Mouse (Mus musculus) cerebellum, adult 18-20 months (tissue): Measurements from ENCODE around the gene Hipk2.
A peak's percentile ranks its signal among the peaks of the same experiment; 100 is the strongest.

ENCODE experiments used
- DNase-seq, 2 experiments: peaks; one replicate each; pipeline ENCODE4 v3.0.0; 2021

Hipk2 gene

GRCm38 (mm10) chr6:38876071-38876911, at the start of gene Hipk2:
Gene Hipk2 (minus strand): TSS chr6:38876165.
- DNase-seq: peak; percentile 64 to 83

DNA sequence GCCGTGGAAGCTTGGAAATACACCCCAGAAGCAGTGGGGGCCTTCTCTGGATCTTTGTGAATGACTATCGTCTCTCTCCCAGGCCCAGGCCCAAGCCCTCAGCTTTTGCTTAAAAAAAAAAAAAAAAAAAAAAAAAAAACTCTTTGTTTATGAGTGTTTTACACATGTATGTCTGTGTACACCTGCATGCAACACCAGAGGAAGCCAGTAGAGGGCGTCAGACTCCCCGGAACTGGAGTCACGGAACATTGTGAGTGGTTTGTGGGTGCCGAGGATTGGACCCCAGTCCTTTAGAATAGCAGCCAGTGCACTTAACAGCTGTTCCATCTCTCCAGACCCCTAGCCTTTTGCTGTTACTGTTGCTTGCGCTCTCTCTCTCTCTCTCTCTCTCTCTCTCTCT, 49.8 kb upstream of the Hipk2 start:
- DNase-seq: no peak

DNA sequence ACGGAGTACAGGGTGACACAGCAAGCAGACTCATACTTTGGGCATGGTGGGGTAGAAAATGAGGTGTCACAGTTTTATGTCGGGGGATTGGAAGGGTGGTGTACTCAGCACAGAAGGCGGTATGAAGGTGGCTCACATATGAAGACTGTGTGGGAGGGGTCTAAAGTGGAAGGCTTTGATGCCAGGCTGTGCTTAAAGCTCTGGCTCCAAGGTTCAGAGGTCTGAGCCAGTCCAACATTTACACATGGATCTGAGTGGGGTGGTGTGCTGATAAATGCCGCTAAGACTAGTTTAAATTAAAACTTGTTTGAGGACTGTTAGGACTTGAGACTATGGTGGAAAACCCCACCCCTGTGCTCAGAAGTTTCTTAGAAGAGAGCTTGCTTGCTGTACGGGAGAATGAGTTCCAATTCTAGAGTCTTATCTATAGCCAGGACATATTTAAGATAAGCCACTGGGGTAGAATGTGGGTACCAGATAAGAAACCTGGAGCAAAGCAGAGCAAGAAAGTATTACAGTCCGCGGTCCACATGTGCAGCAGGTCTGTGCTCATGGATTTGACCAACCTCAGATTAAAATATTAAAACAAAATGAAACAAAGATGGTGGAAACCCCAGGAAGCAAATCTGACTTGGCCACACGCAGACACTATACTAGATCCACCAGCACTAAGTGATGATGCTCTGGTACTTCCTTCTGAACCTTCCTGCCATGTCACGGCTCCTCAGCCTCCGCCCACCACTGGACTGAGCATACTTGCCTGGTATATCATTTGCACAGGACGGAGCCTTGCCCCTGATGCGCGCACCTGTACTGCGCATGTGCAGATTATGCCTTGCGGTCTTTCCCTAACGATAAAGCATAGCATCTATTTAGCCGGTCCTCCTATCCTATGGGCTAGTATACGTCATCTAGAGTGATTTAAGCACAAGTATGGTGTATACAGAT, 48.2 kb upstream of the Hipk2 start:
- DNase-seq: no peak

DNA sequence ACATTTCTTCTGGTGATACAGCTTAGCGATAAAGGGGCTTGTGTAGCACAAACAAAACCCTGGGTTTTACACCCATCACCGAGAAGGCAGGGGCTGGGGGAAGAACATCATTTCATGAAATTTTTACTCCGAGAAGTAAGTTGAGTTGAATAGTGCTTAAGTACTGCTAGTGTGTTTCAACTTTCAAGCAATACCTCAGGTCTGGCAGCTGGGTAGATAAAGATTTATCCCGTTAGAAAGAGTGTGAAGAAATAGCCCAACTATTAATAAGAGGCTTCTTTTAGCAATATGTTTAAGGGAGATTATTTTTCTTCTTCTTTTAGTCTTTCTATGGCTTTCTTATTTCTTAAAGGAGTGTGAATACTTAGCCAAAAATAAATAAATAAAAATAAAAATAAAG, 47.5 kb upstream of the Hipk2 start:
- no peak for DNase-seq

- DNase-seq: no peak
Observed at GRCm38 (mm10) chr6:38922517-38922916, 46.6 kb upstream of the Hipk2 start.

- DNase-seq: no peak
Observed at GRCm38 (mm10) chr6:38921810-38922116, 45.8 kb upstream of the Hipk2 start.

GRCm38 (mm10) chr6:38921095-38921809, 45.3 kb upstream of the Hipk2 start:
- no peak for DNase-seq

- no peak for DNase-seq
Observed at GRCm38 (mm10) chr6:38920141-38920540, 44.2 kb upstream of the Hipk2 start.

DNA sequence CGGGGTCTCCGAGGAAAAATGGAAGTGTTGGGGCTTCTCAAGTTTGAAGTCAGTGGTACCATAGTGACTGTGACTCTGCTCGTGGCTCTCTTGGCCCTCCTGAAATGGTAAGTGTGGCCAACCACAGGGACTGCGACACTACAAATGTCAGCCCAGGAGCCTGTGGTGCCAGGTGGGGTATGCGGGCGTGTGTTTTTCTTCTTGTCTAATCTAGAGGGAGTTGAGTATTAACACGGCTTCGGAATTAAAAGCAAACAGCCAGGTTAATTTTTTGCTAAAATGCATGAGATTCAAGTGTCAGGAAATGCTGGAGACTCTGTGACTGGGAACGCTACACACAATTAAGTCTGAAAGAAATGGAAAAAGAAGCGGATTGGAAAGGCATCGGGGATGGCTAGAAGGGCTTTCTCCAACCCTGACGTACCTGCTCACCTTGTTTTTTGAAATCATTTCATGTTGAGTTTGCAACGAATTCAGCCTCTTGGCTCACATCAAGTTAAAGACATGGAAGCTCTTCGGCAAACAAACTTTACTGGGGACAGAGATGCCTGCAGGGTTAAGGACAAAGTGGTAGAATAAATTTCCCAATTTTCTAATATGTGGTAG, 43.3 kb upstream of the Hipk2 start:
- no peak for DNase-seq

DNA sequence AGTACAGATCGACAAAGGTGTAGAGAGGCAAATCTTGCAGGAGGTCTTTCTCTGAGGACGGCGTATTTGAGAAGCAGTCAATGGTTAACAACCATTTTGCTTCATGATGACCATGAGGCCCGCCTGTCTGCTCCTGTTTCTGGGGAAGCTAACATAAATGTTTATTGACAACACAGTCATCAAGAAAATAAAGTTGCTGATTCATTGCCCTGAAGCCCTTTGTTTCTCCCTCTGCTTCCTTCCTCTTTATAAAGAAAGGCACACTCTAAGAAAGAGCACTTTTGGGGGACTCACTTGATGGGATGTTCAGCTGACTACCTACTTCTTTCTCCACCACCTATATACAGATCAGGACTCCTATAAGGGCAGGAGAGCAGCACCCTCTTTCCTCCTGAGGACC, 42.8 kb upstream of the Hipk2 start:
- DNase-seq: no peak

DNA sequence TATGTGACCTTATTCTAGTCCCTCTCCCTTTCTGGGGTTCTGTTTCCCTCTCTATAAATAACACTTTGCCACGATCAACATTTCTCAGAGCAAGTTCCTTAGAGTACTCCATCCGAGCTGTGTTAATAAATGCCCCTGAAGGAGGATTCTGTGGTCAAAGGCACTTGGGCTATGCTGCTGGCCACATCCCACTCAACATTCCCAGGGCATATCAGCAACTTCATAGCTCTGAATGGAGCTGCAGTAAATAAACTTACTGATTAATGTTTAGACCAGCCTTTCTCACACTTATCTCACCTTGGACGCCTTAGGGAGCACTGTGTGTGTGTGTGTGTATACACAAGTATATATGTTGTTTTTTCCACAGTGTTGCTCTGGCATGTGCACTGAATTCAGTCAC, 41.5 kb upstream of the Hipk2 start:
- DNase-seq: no peak

- no peak for DNase-seq
Observed at GRCm38 (mm10) chr6:38916571-38916970, 40.6 kb upstream of the Hipk2 start.

DNA sequence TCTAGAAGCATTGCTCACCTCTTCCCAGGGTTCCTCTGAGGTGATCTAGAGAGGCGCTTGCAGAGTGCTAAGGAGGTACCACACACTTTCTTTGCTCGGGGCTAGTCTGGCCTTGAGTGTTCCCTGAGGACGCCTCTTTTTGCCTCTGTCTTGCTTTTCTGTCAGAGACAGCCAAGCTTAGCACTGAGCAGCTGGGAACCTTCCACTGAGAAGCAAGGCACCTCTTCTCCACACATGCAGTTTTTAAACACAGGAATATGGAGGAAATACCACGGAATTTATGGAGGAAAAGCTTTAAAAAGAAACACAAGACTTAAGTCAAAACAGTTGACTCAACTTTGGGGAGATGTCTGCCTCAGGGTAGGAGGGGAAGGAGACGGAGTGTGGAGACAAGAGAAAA, 39.8 kb upstream of the Hipk2 start:
- DNase-seq: no peak

- no peak for DNase-seq
Observed at GRCm38 (mm10) chr6:38914181-38914580, 38.2 kb upstream of the Hipk2 start.

DNA sequence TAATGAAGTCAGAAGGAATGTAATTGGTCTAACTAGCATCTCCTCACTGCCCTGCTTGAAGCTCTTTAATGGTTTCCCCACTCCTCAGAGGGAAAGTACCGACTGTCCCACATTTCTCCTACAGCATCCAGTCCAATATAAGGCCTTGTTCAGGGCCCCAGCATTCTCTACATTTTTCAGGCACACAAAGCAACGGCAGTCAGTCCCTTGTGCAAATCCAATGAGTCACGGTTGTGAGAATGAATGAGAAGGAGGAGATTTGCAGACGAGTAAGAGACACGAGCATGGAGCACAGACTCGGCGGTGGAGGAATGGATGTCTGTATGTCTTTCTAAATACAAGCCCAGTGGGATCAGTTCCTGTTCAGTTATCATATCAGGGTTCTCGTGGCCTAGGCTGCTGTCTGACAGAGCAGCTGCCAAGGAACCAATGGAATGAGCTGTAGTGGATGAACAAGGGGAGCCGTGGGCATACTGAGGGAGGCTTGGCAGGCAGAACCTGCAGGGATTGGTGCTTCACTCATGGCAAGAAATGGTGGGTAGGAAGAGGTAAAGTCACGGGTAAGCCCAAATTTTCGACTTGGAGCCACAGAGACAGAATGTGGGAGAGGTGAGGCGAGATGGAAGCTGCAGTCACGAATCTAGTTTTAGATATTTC, 37.5 kb upstream of the Hipk2 start:
- DNase-seq: no peak

DNA sequence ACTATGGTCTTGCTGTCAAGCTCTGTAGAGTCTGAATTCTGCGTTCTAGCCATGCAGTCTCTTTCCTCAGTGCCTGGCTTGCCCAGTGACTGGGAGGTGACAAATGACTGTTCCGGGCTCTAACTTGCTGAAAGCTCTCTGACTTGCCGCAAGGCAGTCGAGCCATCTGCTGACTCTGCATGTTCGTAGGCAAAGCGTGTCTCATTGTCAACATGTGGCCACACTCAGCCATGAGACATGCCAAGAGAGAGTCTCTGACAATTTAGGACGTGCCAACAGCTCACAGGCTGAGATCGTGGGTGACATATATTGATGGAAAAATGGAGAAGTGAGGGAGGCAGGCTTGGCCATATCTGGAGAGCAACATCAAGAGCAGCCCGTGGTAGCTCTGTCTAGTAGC, 36.9 kb upstream of the Hipk2 start:
- no peak for DNase-seq

- no peak for DNase-seq
Observed at GRCm38 (mm10) chr6:38912121-38912660, 36.2 kb upstream of the Hipk2 start.

- peak; percentile 60 to 78 for DNase-seq
Observed at GRCm38 (mm10) chr6:38910828-38911559, 35.0 kb upstream of the Hipk2 start.

GRCm38 (mm10) chr6:38908401-38908800, 32.4 kb upstream of the Hipk2 start:
- no peak for DNase-seq

DNA sequence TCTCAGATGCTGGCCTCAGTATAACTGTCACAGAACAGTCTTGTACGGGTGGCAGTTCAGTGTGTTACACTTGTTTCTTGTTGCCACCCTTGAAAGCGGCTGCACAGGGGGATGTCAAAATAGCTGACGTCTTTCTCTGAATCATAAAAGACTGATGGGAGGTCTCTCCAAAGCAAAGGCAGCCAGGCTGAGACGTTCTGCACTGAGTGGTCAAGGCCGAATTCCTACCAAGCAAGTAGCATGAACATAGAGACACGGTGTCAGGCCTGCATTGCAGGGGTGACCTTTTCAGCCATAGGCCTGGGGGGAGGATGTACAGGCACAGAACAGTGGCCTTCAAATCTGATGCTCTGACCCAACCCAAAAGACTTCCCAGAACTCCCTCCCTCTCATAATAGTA, 30.0 kb upstream of the Hipk2 start:
- DNase-seq: no peak

DNA sequence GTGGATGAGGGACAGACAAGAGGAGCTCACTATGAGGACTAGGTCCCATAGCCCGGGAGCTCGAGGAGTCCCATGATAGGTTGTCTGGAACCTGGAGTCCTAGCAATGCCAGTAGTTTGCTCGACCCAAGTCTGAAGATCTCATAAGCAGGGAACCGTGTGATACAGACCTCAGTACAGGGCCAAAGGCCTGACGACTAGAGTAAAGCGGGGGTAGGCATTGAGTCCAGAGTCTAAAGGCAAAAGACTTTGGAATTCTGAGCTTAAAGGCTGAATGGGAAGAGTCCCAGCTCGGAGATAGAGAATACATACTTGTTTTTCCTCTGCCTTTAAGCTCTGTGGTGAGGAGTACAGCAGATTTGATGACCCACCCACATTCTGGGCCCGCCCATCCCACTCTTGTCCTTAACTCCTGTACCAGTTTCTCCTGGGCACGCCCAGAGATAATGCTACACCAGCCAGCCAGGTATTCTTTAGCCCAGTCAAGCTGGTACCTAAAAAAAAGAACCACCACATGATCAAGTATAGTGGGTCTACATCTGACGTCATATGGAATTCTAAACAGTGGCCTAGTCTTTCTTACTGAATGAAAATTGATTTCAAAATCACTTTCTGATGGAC, 27.0 kb upstream of the Hipk2 start:
- no peak for DNase-seq
